Mouse (Mus musculus) heart, embryonic 14.5 days (tissue): Measurements from ENCODE around the gene Cwc27. TPM values are rescaled to one million over a fixed set of nuclear protein-coding genes. Genes with fewer than 3 reads are reported as not detected.

Experiments
- ATAC-seq: fragments of 200-750 bp; cut with Nextera tagmentation; 2 replicates; pipeline ENCODE4 v1.8.0; 2017; ENCODE audit warnings: low read depth, moderate TSS enrichment; ENCODE audit not compliant: insufficient number of reproducible peaks, insufficient read depth, low FRiP score
- H3K27ac ChIP-seq, 2 experiments: fragments of 200-500 bp in 1 of 2; fragments of 300-500 bp in 1 of 2; sonication (generic) in 1 of 2; replicated peaks in 1 of 2; 2 replicates each; pipeline ENCODE4 v1.5.1; 2012 to 2014; ENCODE audit warnings: low read depth in 2 of 2, low read length in 2 of 2, control low read depth in 1 of 2, mild to moderate bottlenecking in 1 of 2, mixed read lengths in 1 of 2; ENCODE audit not compliant: control insufficient read depth in 1 of 2, insufficient read depth in 1 of 2
- H3K27me3 ChIP-seq: fragments of 300-500 bp; sonication (generic); 2 replicates; pipeline ENCODE4 v1.6.1; 2014; ENCODE audit warnings: mild to moderate bottlenecking, low read length, control low read depth; ENCODE audit not compliant: control insufficient read depth, insufficient read depth
- H3K36me3 ChIP-seq: fragments of 300-500 bp; sonication (generic); 2 replicates; pipeline ENCODE4 v1.6.1; 2014; ENCODE audit warnings: mild to moderate bottlenecking, control low read depth, low read length, mixed read lengths; ENCODE audit not compliant: control insufficient read depth, insufficient read depth
- H3K4me1 ChIP-seq, 2 experiments: fragments of 200-500 bp in 1 of 2; fragments of 300-500 bp in 1 of 2; sonication (generic) in 1 of 2; 2 replicates each; pipeline ENCODE4 v1.6.1; 2012 to 2014; ENCODE audit warnings: low read length in 2 of 2, control low read depth in 1 of 2, mixed read lengths in 1 of 2; ENCODE audit not compliant: control insufficient read depth in 2 of 2, insufficient read depth in 2 of 2
- H3K4me2 ChIP-seq: fragments of 300-500 bp; sonication (generic); 2 replicates; pipeline ENCODE4 v1.6.1; 2014; ENCODE audit warnings: mild to moderate bottlenecking, low read length
- H3K4me3 ChIP-seq, 2 experiments: fragments of 200-500 bp in 1 of 2; fragments of 300-500 bp in 1 of 2; sonication (generic) in 1 of 2; 2 replicates each; pipeline ENCODE4 v1.5.1; 2012 to 2014; ENCODE audit warnings: low read length in 2 of 2, mild to moderate bottlenecking in 2 of 2, control low read depth in 1 of 2, low read depth in 1 of 2, moderate library complexity in 1 of 2; ENCODE audit not compliant: control insufficient read depth in 1 of 2, insufficient read depth in 1 of 2
- H3K9ac ChIP-seq: fragments of 300-500 bp; sonication (generic); 2 replicates; pipeline ENCODE4 v1.6.1; 2014; ENCODE audit warnings: mild to moderate bottlenecking, low read length
- H3K9me3 ChIP-seq: fragments of 300-500 bp; sonication (generic); 2 replicates; pipeline ENCODE4 v1.6.1; 2016; ENCODE audit warnings: low read length, control low read depth; ENCODE audit not compliant: control insufficient read depth
- WGBS: fragments of 180-500 bp; shearing (Covaris S2); extraction: QIAGEN DNeasy Blood & Tissue Kit; methylation state at CpG from one replicate; pipeline ENCODE4 v1.1.7; 2014; 5-methylcytosine and 5-hydroxymethylcytosine counted together
- polyA plus RNA-seq: library from polyadenylated mRNA; unstranded; fragments of >200 nt; fragmentation: Nextera tagmentation; extraction: Ambion mirVana; gene quantifications from 2 replicates; pipeline ENCODE4 v1.2.1, GENCODE M21; 2014

Gene Cwc27
- polyA plus RNA-seq, 1 experiment from 2014 or later, result 22.6 TPM

DNA sequence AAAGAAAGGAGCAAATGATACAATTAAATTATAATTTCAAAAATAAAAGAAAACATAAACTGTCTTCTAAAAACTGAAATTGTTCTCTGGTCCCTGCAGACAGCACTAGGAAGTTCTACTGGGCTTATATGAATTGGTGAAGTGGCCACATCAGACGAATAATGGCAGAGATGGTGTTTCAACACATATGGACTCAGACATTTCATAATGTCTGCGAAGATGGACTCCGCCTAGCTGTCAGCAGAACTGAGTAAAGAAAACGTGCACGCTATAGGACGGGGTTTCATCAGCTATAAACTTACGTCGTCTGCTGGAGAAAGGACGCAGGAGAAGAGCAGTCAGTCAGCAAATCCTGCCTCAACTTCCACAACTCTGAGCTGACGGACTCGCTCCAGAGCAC is 187.3 kb downstream of the Cwc27 start:
- H3K4me2 ChIP-seq, result no peak overlapping the region
- ATAC-seq, result no peak
- H3K9me3 ChIP-seq, result no peaks in the 10 kb centered on the region
- 85% methylated on average over 11 of the region's 11 CpGs for WGBS
- no peaks in the 10 kb centered on the region for H3K27me3 ChIP-seq
- H3K4me3 ChIP-seq, result no peak overlapping the region
- peaks cover 23 to 52% of the 10 kb centered on the region in 2 experiments for H3K4me1 ChIP-seq
- peaks cover 6% of the 10 kb centered on the region; the same call in 1 of the 2 replicates for H3K36me3 ChIP-seq
- no peak overlapping the region for H3K27ac ChIP-seq
- H3K9ac ChIP-seq, result no peak overlapping the region

DNA sequence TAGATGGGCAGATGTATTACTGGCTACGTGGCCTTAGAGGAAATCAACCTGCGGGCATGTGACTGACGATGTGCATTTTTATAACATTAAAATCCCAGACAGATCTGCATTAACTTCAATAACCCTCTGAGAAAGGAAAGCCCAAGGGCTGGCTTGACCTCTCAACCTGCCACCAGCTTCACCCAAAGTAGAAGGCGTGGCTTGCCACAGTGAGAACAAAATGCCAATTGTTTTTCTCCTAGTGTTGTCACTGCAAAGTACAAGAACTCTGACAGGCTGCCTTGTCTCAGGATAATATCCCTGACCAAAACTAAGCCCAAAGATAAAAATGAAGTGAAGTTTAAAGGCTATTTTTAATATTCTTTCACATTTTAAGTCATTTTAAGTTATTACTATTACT is 188.9 kb downstream of the Cwc27 start:
- 30% methylated on average over 4 of the region's 4 CpGs for WGBS
- Histone ChIP-seq H3K27ac (peak overlapping the region; percentile 79 to 89), H3K4me2 (peak overlapping the region; percentile 23; the same call in 1 of the 2 replicates), H3K4me1 (peaks cover 21 to 42% of the 10 kb centered on the region in 2 experiments), H3K4me3 (no peak overlapping the region), H3K9me3 (no peaks in the 10 kb centered on the region), H3K9ac (no peak overlapping the region), H3K27me3 (no peaks in the 10 kb centered on the region), H3K36me3 (peaks cover 6% of the 10 kb centered on the region; the same call in 1 of the 2 replicates)
- no peak for ATAC-seq

DNA sequence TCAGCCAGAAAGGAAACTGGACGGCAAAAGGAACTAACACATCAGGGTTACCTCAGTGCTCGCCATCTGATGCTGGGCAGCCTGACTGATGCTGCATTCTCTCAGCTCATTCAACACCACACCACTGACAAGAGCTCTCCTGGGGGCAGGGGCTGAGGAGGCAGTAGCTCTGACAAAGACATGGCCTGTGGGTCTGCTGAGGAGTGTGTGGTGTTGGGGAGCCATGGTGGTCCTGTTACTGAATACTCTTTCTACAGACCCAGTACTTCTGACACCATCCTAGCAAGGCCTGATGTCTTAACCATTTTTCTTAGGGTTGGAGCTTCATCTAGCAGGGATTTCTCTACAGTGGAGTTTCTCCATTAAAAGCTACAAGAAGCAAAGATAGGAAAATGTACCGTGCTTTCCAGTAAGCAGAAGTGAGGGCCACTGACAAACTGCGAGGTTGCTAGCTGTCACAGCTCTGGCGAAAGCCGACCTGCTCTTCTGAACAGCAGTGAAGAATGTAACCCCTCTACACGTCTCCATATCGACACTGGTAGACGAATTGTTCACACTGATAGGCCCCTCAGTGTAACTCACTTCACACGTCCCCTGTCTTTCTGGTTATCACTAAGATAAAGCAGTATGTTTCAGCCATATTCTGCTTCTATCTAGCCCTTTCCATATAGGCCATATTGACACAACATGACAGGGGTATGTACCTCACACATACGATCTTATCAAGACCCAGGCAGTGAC is 189.6 kb downstream of the Cwc27 start:
- peaks cover 6% of the 10 kb centered on the region; the same call in 1 of the 2 replicates for H3K36me3 ChIP-seq
- H3K27ac ChIP-seq, result peak overlapping the region; percentile 79 to 89
- H3K4me2 ChIP-seq, result peak overlapping the region; percentile 23
- no peak overlapping the region for H3K4me3 ChIP-seq
- H3K4me1 ChIP-seq, result peaks cover 19 to 36% of the 10 kb centered on the region in 2 experiments
- no peaks in the 10 kb centered on the region for H3K9me3 ChIP-seq
- no peaks in the 10 kb centered on the region for H3K27me3 ChIP-seq
- H3K9ac ChIP-seq, result peak overlapping the region; percentile 3; the same call in 1 of the 2 replicates
- peak; percentile 70 for ATAC-seq
- WGBS, result 17% methylated on average over 11 of the region's 11 CpGs

DNA sequence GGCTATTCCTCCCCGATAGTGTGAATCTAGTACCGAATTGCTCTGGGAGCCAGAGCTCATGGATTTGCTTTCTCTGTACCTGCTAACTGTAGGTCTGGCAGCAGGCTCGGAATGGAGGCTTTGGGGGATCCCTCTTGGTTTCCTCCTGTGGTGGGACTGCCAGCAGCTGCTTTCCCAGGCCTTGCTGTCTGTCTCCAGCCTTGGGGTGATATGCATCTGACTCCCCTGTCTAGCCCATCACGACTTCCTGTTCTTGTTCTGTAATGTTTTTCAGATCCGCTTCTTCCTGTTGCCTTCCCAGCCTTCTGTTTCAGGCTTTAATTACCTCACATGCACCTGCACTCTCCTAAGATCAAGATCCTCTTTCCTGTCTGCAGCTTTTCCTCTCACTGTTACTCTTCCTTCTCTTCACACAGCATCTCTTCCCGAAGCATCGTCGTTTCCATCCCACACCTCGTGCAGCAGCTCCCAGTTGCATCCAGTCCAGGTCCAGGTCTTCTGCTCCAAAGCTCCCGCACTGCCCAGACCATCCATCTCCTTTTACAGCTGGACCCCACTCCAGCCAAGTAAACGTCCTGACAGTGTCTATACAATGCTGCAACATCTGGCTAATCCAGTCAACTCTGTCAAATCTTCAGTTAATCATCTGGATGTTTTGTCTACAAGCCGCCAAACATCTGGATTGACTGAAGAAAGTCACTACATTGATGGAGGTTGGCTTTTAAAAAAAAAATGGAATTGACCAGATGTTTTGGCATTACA is 193.6 kb downstream of the Cwc27 start:
- peaks cover 9 to 14% of the 10 kb centered on the region in 2 experiments; a peak in 3 of 4 replicates for H3K4me1 ChIP-seq
- ATAC-seq, result no peak
- no peak overlapping the region for H3K4me3 ChIP-seq
- no peak overlapping the region for H3K9ac ChIP-seq
- no peak overlapping the region for H3K4me2 ChIP-seq
- H3K27me3 ChIP-seq, result no peaks in the 10 kb centered on the region
- WGBS, result 77% methylated on average over 12 of the region's 12 CpGs
- no peaks in the 10 kb centered on the region for H3K36me3 ChIP-seq
- no peaks in the 10 kb centered on the region for H3K9me3 ChIP-seq
- no peak overlapping the region for H3K27ac ChIP-seq

DNA sequence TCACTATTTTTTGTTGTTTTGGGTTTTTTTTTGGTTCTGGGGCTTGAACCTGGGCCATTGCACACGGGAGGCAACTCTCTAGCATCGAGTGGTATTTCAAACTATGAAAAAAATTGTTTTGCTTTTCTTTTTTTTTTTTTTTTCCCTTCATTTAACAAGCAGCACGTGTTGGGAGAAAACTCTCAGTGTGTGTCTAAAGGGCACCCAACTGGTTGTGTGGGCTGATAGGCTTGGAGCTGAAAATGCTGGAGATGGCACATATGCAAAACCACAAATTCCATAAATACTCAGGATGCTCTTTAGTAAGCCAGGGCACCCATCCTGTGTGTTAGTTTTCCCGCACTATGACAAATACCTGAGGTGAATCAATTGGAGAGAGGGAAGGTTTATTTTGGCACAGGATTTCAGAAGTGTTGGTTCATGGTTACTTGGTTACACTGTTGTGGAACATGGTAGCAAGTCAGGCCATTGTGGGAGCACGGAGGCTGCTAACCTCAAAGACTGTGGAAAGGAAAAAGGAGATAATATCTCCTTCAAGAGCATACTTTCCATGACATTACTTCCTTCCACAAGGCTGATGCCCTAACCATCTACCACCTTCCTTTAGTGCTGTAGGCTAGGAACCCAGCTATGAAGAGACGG is 194.7 kb downstream of the Cwc27 start:
- H3K36me3 ChIP-seq, result no peaks in the 10 kb centered on the region
- 80% methylated on average over 6 of the region's 6 CpGs for WGBS

DNA sequence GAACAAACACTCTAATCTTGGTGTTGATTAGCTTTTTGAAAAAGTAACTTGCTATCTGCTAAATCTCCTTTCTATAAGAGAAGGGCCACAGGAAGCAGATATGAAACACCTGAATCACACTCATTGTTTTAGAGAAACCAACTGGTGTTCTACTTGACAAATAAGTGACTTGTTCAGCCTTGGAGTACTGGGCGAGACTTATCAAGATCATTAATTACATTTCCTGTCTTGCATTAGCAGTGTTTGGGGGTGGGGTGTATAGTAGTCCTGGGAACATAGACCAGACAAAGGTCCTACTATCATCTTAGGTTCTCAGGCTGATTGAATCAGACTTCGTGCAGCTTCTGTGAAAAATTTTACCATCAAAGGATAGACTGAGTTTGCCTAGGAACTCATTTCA is 196.5 kb downstream of the Cwc27 start:
- 62% methylated on average over 2 of the region's 2 CpGs for WGBS

More for the DNA sequence above, 194.7 kb downstream of the Cwc27 start:
- no peak overlapping the region for H3K27ac ChIP-seq
- peaks cover 6 to 8% of the 10 kb centered on the region in 2 experiments; a peak in 3 of 4 replicates for H3K4me1 ChIP-seq
- H3K9me3 ChIP-seq, result no peaks in the 10 kb centered on the region
- H3K4me2 ChIP-seq, result no peak overlapping the region
- no peak for ATAC-seq
- no peak overlapping the region for H3K4me3 ChIP-seq
- no peak overlapping the region for H3K9ac ChIP-seq
- H3K27me3 ChIP-seq, result no peaks in the 10 kb centered on the region

DNA sequence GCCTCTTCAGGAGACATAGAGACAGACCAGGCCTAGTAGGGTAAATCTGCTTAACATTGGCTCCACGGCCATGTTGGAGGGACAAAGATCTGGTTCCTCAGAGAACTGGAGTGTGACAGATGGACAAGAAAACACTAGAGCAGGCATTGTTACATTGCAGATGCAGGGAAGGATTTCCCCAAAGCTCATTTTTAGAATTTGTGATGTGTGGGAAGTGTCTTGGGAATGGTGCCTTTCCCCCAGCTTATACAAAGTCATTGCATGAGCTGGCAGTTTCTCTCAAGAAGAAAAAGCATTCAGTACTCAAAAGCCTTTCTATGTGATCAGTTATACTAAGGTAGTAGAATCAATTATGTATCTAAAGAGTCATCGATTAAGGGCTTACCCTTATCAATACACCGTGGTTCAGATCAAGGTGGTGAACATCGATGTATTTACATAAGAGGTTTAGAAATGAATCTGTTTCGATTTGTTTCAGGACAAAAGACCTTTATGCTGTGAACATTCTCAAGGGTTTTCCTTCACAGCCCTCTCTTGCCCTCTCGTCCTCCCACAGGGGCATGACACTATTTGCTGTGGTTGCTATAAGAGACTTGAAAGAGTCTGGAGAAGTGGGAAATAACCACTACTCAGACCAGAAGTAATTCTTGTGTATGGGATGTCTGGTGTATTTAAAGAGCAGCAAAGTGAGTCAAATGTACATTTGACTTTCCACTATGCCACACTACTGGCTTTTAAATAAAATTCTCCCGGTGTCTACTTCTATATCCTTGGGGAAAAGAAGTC is 197.2 kb downstream of the Cwc27 start:
- no peak overlapping the region for H3K4me2 ChIP-seq
- no peak for ATAC-seq
- H3K9ac ChIP-seq, result no peak overlapping the region
- H3K27ac ChIP-seq, result no peak overlapping the region
- no peak overlapping the region for H3K4me3 ChIP-seq
- no peaks in the 10 kb centered on the region for H3K4me1 ChIP-seq
- no peaks in the 10 kb centered on the region for H3K9me3 ChIP-seq
- no peaks in the 10 kb centered on the region for H3K27me3 ChIP-seq
- 88% methylated on average over 7 of the region's 7 CpGs for WGBS
- no peaks in the 10 kb centered on the region for H3K36me3 ChIP-seq

More for the DNA sequence above, 196.5 kb downstream of the Cwc27 start:
- no peaks in the 10 kb centered on the region for H3K36me3 ChIP-seq
- H3K4me3 ChIP-seq, result no peak overlapping the region
- no peaks in the 10 kb centered on the region for H3K4me1 ChIP-seq
- H3K9ac ChIP-seq, result no peak overlapping the region
- H3K9me3 ChIP-seq, result no peaks in the 10 kb centered on the region
- H3K27me3 ChIP-seq, result no peaks in the 10 kb centered on the region
- no peak for ATAC-seq
- no peak overlapping the region for H3K27ac ChIP-seq
- no peak overlapping the region for H3K4me2 ChIP-seq
